Mouse (Mus musculus) fibroblast of lung, adult 2 months (primary cell): Measurements from ENCODE around the gene Hist1h3h.
"Not testable (repeated sequence)": the region's sequence is repeated elsewhere in the genome, so short reads cannot be mapped to it uniquely, and the experiment has no call there.

Experiments used
- DNase-seq: peaks from one replicate; pipeline ENCODE4 v3.0.0-alpha.2; 2011; ENCODE audit warnings: low read depth

Gene Hist1h3h

DNA sequence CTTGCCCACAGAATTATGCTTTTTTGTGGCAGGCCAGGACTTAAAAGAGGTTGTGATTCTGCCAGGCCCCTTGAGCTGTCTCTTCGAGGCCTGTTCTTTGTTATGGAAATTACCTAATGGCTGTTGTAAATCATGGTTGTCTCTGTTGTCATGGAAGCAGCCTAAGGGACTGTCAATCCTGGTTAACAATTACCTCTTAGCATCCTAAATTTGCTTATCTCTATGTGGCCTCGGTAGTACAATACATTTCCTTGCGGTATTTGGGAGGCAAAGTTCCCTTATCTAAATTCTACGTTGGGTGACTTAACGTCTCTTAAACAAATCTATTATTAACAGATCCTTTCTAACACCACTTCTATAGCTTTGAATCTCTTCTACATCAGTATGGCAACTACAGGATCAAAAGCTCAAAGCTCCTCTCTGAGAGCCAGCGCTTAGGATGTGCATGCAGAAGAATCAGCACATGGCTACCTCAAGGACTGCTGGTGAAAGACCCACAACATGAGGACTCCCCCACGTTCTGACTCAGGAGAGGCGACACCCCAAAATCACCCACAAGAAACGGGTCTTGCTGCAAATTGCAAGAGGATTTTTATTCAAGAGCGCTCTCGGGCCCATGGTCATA, 10.6 kb downstream of the Hist1h3h start:
- DNase-seq, result no peak

DNA sequence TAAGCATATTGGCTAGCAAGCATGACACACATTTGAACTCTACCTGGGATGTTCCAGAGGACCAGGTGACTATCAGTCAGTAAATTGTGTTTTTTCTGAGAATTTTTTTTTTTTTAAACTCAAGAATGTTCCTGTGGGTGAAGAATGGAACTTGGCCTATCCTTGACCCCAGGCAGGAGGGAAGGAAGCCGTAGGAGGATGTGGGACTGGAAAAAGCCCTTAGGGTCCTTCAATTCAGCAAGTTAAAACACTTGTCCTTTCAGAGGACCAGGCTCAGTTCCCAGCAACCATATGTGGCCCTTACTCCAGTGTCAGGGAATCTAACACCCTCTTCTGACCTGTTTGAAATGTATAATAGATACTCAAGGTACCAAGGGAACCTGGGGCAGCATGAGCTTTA, 12.1 kb downstream of the Hist1h3h start:
- no peak for DNase-seq

DNA sequence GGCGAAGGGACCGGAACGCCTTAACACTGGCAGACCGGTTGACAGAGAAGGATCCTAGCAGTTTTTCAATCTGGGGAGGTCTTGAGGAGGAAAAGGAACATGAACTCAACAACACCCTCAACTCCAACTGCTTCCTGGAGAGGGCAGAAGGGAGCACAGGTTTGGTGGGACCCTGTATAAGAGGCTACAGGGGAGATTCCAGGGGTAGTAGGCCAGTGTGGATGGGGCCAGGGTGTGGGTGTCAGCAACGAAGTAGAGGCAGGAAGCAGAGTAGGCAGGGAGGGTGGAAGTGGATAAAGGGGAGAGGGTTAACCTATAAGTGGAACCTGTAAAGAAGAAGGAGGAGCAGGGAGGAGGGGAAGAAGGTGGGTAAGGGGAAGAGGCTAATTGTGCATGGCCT, 16.0 kb downstream of the Hist1h3h start:
- DNase-seq, result no peak

DNA sequence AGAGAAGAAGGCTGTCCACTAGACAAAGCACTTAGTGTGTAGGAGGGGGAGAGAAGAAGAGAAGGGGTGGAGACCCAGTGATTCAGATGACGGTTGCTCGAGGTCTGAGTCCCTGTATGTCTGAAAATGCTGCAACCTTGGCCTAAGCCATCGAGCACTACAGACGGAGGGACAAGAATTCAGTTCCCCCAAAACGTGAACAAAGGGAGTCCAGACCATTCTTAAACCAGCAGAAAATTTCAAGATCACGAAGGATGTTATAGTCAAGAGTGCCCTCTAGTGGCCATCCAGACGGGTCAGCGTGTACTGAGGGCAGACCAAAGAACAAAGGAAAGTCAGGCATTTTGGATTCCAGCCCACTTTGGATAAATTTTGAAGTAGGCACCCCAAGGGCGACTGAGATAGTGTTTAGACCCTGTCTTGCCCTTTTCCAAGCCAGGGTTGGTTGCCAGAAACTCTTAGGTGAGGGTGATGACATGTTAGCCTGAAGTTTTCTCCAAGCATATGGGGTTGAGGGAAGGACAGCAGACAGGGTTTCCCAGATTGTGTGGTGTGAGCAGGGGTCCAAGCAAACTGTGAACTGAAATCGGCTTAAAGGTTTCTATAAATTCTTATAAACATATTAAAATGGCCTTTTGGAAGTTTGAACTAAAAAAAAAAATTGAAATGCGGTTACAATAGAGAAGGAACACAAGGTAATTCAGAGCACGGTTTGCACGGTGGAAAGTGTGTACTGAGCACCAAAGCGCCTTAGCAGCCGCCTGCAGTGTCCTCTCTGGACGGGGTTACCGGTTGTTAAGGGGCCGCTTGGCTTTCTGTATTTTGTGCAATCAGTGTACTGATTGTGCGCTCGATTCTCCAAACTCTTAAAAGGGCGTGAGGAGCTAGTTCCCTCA, 16.8 kb downstream of the Hist1h3h start:
- peak; percentile 55 for DNase-seq

DNA sequence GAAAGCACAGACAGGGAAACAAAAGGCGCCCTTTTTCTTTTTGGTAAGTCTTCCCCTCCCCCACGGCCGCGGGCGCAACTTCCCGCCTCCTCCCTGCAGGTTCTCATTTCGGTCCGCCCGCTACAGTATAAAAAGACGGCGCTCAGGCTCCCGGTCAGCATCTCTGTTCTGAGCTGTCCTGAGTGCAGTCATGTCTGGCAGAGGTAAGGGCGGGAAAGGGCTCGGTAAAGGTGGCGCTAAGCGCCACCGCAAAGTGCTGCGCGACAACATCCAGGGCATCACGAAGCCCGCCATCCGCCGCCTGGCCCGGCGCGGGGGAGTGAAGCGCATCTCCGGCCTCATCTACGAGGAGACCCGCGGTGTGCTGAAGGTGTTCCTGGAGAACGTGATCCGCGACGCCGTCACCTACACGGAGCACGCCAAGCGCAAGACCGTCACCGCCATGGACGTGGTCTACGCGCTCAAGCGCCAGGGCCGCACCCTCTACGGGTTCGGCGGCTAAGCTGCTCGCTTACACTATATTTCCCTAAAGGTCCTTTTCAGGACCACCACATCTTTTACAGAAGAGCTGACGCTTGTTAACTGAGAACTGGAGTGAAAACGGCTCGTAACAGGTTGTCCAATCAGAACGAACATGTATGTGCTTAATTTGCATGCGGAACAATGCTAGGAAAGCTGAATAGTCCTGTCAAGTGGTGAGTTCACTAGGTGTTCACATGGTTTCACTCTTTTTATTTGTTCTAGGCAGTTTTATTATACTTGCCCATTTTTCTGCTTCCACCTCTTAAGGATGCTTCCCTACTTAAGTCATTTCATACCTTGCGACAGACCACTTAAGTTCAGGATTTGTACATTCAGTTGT, 17.7 kb downstream of the Hist1h3h start, which contains the start of gene Hist1h4j:
TSS of gene Hist1h4j (plus strand) at position 159 of the 862 bp plus-strand sequence.
- DNase-seq, result not testable (repeated sequence)

DNA sequence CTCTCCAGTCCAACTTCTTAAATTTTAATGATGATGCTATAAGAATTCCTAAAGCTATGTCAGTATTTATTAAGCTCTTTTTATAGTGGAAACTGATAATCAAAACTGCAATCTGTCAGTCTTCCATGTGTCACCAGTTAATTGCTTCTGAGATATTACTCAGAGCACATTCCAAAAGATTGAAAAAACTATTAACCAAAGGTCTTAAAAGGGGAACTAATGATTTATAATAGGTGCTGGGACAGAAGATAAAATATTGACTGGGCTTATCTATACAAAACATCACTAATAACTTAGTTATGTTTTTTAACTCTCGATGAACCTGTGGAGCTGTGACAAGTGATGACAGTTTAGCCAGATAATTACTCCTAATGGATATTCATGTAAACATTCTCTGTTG, 27.5 kb downstream of the Hist1h3h start:
- DNase-seq, result no peak

DNA sequence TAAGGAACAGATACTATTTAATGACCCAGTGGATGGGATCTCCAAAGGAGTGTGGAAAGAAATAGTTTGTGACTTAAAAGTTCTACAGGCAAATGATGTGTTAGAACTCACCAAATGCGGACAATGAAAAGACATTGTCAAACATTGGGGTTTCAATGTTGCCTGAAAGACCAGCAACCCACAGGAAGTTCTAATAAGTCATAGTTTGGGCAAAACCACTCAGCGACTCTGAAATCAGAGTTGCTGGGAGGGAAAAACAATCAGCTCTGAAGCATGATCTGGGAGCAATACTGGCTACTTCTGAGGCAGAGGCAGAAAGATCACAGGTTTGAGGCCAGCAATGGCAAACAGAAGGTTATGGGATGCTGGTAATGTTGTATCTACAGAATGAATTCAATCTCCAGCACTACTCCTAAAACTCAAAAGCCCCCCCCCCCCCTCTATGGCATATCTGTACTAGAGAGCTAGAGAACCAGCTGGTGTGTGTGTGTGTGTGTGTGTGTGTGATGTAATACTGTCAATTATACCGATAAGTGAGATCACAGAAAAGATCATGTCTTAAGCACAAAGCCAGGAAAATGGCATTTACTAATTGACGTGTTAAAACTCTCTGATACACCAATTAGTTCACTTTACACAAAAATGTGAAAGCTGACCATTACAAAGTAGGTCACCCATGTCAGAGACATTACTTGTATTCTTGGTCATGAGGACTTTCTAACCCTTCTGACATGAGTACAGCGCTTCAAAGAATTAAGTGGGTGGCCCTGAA, 32.1 kb downstream of the Hist1h3h start:
- no peak for DNase-seq

DNA sequence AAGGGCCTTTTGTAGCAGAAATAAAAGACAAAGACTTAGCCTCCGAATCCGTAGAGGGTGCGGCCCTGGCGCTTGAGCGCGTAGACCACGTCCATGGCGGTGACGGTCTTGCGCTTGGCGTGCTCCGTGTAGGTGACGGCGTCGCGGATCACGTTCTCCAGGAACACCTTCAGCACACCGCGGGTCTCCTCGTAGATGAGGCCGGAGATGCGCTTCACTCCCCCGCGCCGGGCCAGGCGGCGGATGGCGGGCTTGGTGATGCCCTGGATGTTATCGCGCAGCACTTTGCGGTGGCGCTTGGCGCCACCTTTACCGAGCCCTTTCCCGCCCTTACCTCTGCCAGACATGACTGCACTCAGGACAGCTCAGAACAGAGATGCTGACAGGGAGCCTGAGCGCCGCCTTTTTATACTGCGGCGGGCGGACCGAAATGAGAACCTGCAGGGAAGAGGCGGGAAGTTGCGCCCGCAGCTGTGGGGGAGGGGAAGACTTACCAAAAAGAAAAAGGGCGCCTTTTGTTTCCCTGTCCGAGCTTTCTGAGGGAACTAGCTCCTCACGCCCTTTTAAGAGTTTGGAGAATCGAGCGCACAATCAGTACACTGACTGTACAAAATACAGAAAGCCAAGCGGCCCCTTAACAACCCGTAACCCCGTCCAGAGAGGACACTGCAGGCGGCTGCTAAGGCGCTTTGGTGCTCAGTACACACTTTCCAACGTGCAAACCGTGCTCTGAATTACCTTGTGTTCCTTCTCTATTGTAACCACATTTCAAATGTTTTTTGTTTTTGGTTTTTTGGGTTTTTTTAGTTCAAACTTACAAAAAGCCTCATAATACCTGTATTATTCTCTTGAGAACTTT, 32.9 kb downstream of the Hist1h3h start, which contains the start of gene Hist1h4k:
TSS of gene Hist1h4k (minus strand) at position 347 of the 859 bp plus-strand sequence.
- DNase-seq, result not testable (repeated sequence)

DNA sequence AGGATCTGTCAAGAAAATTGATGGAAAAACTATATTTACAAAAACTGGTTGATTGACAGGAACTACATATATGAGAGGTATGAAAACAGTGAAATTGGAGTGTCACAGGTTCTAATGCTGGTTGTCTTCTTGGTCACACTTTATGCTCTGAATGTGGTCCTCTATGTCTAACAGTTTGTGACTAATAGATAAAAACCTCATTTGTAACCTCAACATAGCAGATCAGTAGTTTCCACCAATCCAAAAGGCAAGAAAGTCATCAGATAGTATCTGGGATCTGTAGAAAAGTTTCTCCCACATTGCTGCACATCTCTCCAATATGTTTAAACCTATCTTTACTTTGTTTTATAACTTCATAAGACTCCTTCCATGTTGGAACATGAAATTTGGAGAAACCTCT, 34.0 kb downstream of the Hist1h3h start:
- no peak for DNase-seq

DNA sequence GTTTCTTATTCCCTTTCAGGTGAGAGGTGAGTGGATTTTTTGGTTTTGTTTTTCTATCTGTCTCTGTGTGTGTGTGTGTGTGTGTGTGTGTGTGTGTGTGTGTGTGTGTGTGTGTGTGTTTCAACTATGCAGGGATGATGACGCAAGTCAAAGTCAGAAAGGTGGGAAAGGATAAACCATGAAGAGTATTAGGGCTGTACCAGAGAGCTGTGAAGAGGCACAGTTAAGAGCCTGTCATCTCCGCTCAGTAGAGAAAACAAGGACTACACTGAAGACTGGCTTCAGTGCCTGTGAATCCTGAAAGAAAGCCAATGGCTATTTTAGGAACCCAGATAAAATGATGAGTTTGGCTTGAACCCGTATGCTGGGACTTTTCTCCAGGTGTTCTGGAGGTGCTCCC, 34.4 kb downstream of the Hist1h3h start:
- DNase-seq, result no peak

DNA sequence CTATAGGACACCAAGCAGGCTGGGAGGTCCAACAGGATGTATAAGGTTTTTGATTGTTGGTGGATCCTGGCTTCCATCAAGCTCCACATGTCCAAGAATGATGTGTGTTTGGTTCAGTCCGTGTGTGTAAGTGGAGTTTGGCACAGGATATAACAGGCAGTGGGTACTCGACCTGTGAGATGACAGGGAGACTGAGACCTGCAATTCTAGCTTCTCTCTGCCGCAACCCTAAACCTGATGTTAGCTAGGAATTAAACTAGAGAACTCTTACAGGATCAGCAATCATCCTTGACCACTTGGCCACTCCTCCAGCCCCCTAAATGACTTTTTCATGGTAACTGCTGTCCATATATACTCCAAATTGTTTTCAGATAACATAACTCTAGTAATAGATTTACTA, 34.9 kb downstream of the Hist1h3h start:
- DNase-seq, result no peak

DNA sequence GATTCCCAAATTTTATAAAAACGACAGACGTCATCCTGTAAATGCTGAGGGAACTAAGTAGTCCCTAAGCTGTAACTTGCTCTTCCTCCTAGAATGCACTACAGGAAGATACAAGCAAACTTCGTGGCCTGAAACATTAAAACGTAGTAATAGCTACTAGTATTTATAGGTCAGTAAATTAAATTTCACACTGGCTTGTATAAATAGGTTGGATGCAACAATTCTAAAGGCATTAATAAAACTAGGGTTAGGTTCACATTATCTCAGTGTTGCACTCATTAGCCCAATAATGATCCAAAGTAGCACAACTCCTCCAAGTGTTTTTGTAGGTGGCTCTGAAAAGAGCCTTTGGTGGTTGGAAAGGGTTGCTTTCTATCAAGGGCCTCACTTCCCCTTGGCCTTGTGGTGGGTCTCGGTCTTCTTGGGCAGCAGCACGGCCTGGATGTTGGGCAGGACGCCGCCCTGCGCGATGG, 35.6 kb downstream of the Hist1h3h start:
- no peak for DNase-seq

DNA sequence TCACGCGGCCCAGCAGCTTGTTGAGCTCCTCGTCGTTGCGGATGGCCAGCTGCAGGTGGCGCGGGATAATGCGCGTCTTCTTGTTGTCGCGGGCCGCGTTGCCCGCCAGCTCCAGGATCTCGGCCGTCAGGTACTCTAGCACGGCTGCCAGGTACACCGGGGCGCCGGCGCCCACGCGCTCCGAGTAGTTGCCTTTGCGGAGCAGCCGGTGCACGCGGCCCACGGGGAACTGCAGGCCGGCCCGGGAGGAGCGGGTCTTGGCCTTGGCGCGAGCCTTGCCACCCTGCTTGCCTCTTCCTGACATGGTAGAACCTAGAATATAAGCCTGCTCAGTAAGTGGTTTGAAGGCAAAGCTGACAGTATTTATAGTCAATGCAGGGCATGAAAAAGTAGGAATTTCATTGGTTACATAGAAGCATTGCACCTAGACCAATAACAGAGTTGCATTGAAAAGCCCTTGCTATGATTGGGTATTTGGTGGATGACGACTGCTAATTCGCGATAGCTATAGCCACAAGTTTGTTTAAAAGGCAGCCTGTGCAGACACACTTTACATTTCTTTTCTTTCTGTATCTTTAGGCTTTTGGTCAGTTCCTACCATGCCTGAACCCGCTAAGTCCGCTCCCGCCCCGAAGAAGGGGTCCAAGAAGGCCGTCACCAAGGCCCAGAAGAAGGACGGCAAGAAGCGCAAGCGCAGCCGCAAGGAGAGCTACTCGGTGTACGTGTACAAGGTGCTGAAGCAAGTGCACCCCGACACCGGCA, 36.2 kb downstream of the Hist1h3h start, which contains the start of the genes Hist1h2ak and Hist1h2bn:
TSS of gene Hist1h2ak (minus strand) at position 304 of the 762 bp plus-strand sequence.
TSS of gene Hist1h2bn (plus strand) at position 600 of the 762 bp plus-strand sequence.
- DNase-seq, result peak; percentile 76

DNA sequence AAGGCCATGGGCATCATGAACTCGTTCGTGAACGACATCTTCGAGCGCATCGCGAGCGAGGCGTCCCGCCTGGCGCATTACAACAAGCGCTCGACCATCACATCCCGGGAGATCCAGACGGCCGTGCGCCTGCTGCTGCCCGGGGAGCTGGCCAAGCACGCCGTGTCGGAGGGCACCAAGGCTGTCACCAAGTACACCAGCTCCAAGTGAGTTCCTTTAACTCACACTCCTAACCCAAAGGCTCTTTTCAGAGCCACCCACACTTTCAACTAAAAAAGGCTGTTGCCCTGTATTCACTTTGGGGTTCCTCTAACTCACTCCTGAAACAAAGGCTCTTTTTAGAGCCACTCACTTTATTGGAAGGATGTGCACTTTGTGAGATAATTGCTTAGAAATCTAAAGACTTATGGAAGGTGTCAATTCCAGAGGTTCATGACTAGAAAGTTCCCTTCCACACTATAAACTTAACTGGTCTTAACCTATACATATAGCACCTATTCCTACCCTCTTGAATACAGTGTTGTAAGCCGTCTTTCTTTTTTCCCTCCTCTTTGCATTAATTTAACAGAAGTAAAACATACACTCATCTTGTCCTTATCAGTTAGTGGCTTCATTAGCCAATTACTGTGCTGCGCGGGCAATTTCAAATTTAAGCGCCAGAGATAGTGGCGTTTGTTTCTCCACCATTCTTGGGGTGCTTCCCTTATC, 37.0 kb downstream of the Hist1h3h start:
- DNase-seq, result not testable (repeated sequence)

DNA sequence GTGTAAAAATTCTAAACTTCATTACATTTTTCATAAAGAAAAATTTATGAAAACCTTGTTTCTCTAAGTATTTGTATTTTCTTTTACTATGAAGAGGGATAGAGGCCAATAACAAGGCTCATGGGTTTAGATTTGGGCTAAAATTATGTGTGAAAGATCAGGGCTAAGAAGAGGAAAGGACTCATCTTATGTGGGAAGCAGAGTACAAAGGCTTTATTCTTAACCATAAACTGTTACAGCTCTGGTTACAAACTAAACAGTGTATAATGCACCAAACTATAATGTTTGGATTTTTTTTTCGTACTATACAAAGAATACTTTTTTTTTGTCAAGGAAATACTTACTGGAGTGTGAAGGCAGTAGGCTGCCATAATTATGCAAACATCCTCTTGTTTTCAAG, 38.2 kb downstream of the Hist1h3h start:
- DNase-seq, result no peak
